Mouse (Mus musculus): Measurements from ENCODE around the gene Hsd3b5. TPM values are rescaled to one million over a fixed set of nuclear protein-coding genes. Genes with fewer than 3 reads are reported as not detected.
A peak's percentile ranks its signal among the peaks of the same experiment; 100 is the strongest.
"Not testable (repeated sequence)": the region's sequence is repeated elsewhere in the genome, so short reads cannot be mapped to it uniquely, and the experiment has no call there.

The Hsd3b5 gene
- polyA plus RNA-seq (2015; fragmentation: Nextera tagmentation; extraction: Ambion mirVana): not detected in 2 replicates

GRCm38 (mm10) chr3:98630152-98630551 lies at the start of gene Hsd3b5:
Gene Hsd3b5 (minus strand): TSS chr3:98630252.
- Histone ChIP-seq H3K27ac (no peak within 1 kb of the TSS), H3K36me3 (no peaks in the 10 kb centered on the region), H3K27me3 (replicated peaks) (no peaks in the 10 kb centered on the region), H3K4me1 (replicated peaks) (no peaks in the 10 kb centered on the region), H3K4me3 (replicated peaks) (no peak within 1 kb of the TSS), H3K9ac (no peak within 1 kb of the TSS), H3K4me2 (replicated peaks) (no peak within 1 kb of the TSS), H3K9me3 (no peaks in the 10 kb centered on the region)
- no peak for ATAC-seq

- H3K4me3 ChIP-seq (replicated peaks): no peak overlapping the region
- 56% methylated on average over 1 of the region's 1 CpGs for WGBS
- no peaks in the 10 kb centered on the region for H3K36me3 ChIP-seq
- no peak overlapping the region for H3K9ac ChIP-seq
- H3K27ac ChIP-seq: no peak overlapping the region
- no peaks in the 10 kb centered on the region for H3K9me3 ChIP-seq
- H3K4me1 ChIP-seq (replicated peaks): no peaks in the 10 kb centered on the region
- no peak overlapping the region for H3K4me2 ChIP-seq (replicated peaks)
- H3K27me3 ChIP-seq (replicated peaks): no peaks in the 10 kb centered on the region
- ATAC-seq: no peak
Observed at GRCm38 (mm10) chr3:98635145-98635544, 5.1 kb upstream of the Hsd3b5 start.

GRCm38 (mm10) chr3:98629633-98630032 lies 419 bp downstream of the Hsd3b5 start:
- H3K36me3 ChIP-seq: no peaks in the 10 kb centered on the region
- no peaks in the 10 kb centered on the region for H3K27me3 ChIP-seq (replicated peaks)
- H3K9me3 ChIP-seq: no peaks in the 10 kb centered on the region
- WGBS: 84% methylated on average over 3 of the region's 3 CpGs
- no peaks in the 10 kb centered on the region for H3K4me1 ChIP-seq (replicated peaks)
- no peak overlapping the region for H3K9ac ChIP-seq
- no peak overlapping the region for H3K27ac ChIP-seq
- no peak for ATAC-seq
- no peak overlapping the region for H3K4me2 ChIP-seq (replicated peaks)
- no peak overlapping the region for H3K4me3 ChIP-seq (replicated peaks)

GRCm38 (mm10) chr3:98616786-98617185 lies 13.3 kb downstream of the Hsd3b5 start:
- not testable (repeated sequence) for H3K4me3 ChIP-seq (replicated peaks); H3K4me1 ChIP-seq (replicated peaks); H3K27me3 ChIP-seq (replicated peaks); H3K27ac ChIP-seq; H3K9ac ChIP-seq; H3K9me3 ChIP-seq; H3K4me2 ChIP-seq (replicated peaks); ATAC-seq; H3K36me3 ChIP-seq
- WGBS: 69% methylated on average over 1 of the region's 1 CpGs

- ATAC-seq; H3K4me1 ChIP-seq (replicated peaks); H3K27me3 ChIP-seq (replicated peaks); H3K4me3 ChIP-seq (replicated peaks); H3K36me3 ChIP-seq; H3K9ac ChIP-seq; H3K9me3 ChIP-seq; H3K27ac ChIP-seq; H3K4me2 ChIP-seq (replicated peaks): not testable (repeated sequence)
- 33% methylated on average over 2 of the region's 2 CpGs for WGBS
Observed at GRCm38 (mm10) chr3:98616244-98616643, 13.8 kb downstream of the Hsd3b5 start.

- H3K27ac ChIP-seq; H3K36me3 ChIP-seq; H3K4me2 ChIP-seq (replicated peaks); H3K27me3 ChIP-seq (replicated peaks); H3K9ac ChIP-seq; H3K4me1 ChIP-seq (replicated peaks); H3K4me3 ChIP-seq (replicated peaks); ATAC-seq; H3K9me3 ChIP-seq: not testable (repeated sequence)
- WGBS: 69% methylated on average over 2 of the region's 2 CpGs
Observed at GRCm38 (mm10) chr3:98614406-98614927, 15.6 kb downstream of the Hsd3b5 start.

- no peak for ATAC-seq
- Histone ChIP-seq H3K4me1 (replicated peaks) (no peaks in the 10 kb centered on the region), H3K9ac (no peak overlapping the region), H3K4me2 (replicated peaks) (no peak overlapping the region), H3K4me3 (replicated peaks) (no peak overlapping the region), H3K27me3 (replicated peaks) (no peaks in the 10 kb centered on the region), H3K9me3 (no peaks in the 10 kb centered on the region), H3K36me3 (no peaks in the 10 kb centered on the region), H3K27ac (no peak overlapping the region)
Observed at GRCm38 (mm10) chr3:98613963-98614362, 16.1 kb downstream of the Hsd3b5 start.

- H3K9me3 ChIP-seq; H3K36me3 ChIP-seq; H3K27ac ChIP-seq; H3K4me1 ChIP-seq (replicated peaks); H3K27me3 ChIP-seq (replicated peaks); H3K4me3 ChIP-seq (replicated peaks); H3K4me2 ChIP-seq (replicated peaks); H3K9ac ChIP-seq: not testable (repeated sequence)
- 0 out of 2 replicates have a peak, but pooled peaks have one; percentile 28 for ATAC-seq
Observed at GRCm38 (mm10) chr3:98613540-98613939, 16.5 kb downstream of the Hsd3b5 start.

- ATAC-seq: no peak
- no peak within 1 kb of the TSS for H3K9ac ChIP-seq
- H3K27me3 ChIP-seq (replicated peaks): no peaks in the 10 kb centered on the region
- no peak within 1 kb of the TSS for H3K4me3 ChIP-seq (replicated peaks)
- no peaks in the 10 kb centered on the region for H3K9me3 ChIP-seq
- no peaks in the 10 kb centered on the region for H3K4me1 ChIP-seq (replicated peaks)
- no peaks in the 10 kb centered on the region for H3K36me3 ChIP-seq
- H3K27ac ChIP-seq: no peak within 1 kb of the TSS
- no peak within 1 kb of the TSS for H3K4me2 ChIP-seq (replicated peaks)
Observed at GRCm38 (mm10) chr3:98588707-98589106, 41.3 kb downstream of the Hsd3b5 start, which contains the start of gene Gm10681. Gene Gm10681 (minus strand): TSS chr3:98588807.

- no peak overlapping the region for H3K4me3 ChIP-seq (replicated peaks)
- no peak for ATAC-seq
- H3K36me3 ChIP-seq: no peaks in the 10 kb centered on the region
- H3K9ac ChIP-seq: no peak overlapping the region
- no peaks in the 10 kb centered on the region for H3K4me1 ChIP-seq (replicated peaks)
- no peaks in the 10 kb centered on the region for H3K9me3 ChIP-seq
- no peaks in the 10 kb centered on the region for H3K27me3 ChIP-seq (replicated peaks)
- no peak overlapping the region for H3K27ac ChIP-seq
- WGBS: 78% methylated on average over 2 of the region's 2 CpGs
- no peak overlapping the region for H3K4me2 ChIP-seq (replicated peaks)
Observed at GRCm38 (mm10) chr3:98587721-98588120, 42.3 kb downstream of the Hsd3b5 start.

- H3K9me3 ChIP-seq; H3K36me3 ChIP-seq; H3K27ac ChIP-seq; H3K4me2 ChIP-seq (replicated peaks); H3K4me3 ChIP-seq (replicated peaks); H3K9ac ChIP-seq; H3K27me3 ChIP-seq (replicated peaks); H3K4me1 ChIP-seq (replicated peaks); ATAC-seq: not testable (repeated sequence)
Observed at GRCm38 (mm10) chr3:98582622-98583021, 47.4 kb downstream of the Hsd3b5 start.

- WGBS: no CpG with 5 or more reads among the region's 1 CpGs
- not testable (repeated sequence) for H3K27me3 ChIP-seq (replicated peaks); H3K9me3 ChIP-seq; H3K27ac ChIP-seq; H3K4me1 ChIP-seq (replicated peaks); H3K4me3 ChIP-seq (replicated peaks); H3K9ac ChIP-seq; H3K4me2 ChIP-seq (replicated peaks); H3K36me3 ChIP-seq
- ATAC-seq: peak; percentile 62; the same call in 1 of the 2 replicates
Observed at GRCm38 (mm10) chr3:98582202-98582601, 47.9 kb downstream of the Hsd3b5 start.

GRCm38 (mm10) chr3:98581024-98581423 lies 49.0 kb downstream of the Hsd3b5 start:
- H3K4me2 ChIP-seq (replicated peaks); H3K9me3 ChIP-seq; H3K4me1 ChIP-seq (replicated peaks); H3K9ac ChIP-seq; ATAC-seq; H3K4me3 ChIP-seq (replicated peaks); H3K27ac ChIP-seq; H3K27me3 ChIP-seq (replicated peaks); H3K36me3 ChIP-seq: not testable (repeated sequence)
- WGBS: 89% methylated on average over 1 of the region's 1 CpGs

Measured in intestine, embryonic 15.5 days (tissue).